Mouse (Mus musculus): ENCODE measurements around the gene B3gntl1. TPM values are rescaled to one million over a fixed set of nuclear protein-coding genes. Genes with fewer than 3 reads are reported as not detected.

B3gntl1 gene
- polyA plus RNA-seq (2015; fragmentation: Nextera tagmentation; extraction: Ambion mirVana): 6.6 and 6.7 TPM in 2 replicates

- peak; percentile 100 for ATAC-seq
- 0% methylated on average over 46 of the region's 46 CpGs for WGBS
- peak within 1 kb of the TSS; percentile 56 for H3K4me3 ChIP-seq (ENCODE audit: low read depth, low read length)
These were observed at the start of gene B3gntl1 for GRCm38 (mm10) chr11:121672990-121673572. B3gntl1 (minus strand) TSS chr11:121673153.

GRCm38 (mm10) chr11:121722434-121722833 lies 49.5 kb upstream of the B3gntl1 start:
- WGBS: 54% methylated on average over 2 of the region's 2 CpGs
- H3K4me2 ChIP-seq (ENCODE audit: low read length): no peak overlapping the region
- no peaks in the 10 kb centered on the region for H3K27me3 ChIP-seq (ENCODE audit: control insufficient read depth, insufficient read depth, low read depth, low read length)
- no peaks in the 10 kb centered on the region for H3K9me3 ChIP-seq (replicated peaks; ENCODE audit: control insufficient read depth, low read length, poor library complexity, severe bottlenecking)
- no peak for ATAC-seq
- H3K4me3 ChIP-seq (ENCODE audit: low read depth, low read length): no peak overlapping the region
- H3K36me3 ChIP-seq (ENCODE audit: control insufficient read depth, insufficient read depth, low read length): no peaks in the 10 kb centered on the region
- H3K9ac ChIP-seq (ENCODE audit: low read depth, low read length): no peak overlapping the region
- no peaks in the 10 kb centered on the region for H3K4me1 ChIP-seq (ENCODE audit: control insufficient read depth, insufficient read depth, low read length)
- no peak overlapping the region for H3K27ac ChIP-seq (ENCODE audit: low read length)

More at GRCm38 (mm10) chr11:121672990-121673572, at the start of gene B3gntl1:
- peaks cover 8% of the 10 kb centered on the region; the same call in 1 of the 2 replicates for H3K4me1 ChIP-seq (ENCODE audit: control insufficient read depth, insufficient read depth, low read length)
- H3K27ac ChIP-seq (ENCODE audit: low read length): peak within 1 kb of the TSS; percentile 90
- peak within 1 kb of the TSS; percentile 80 for H3K9ac ChIP-seq (ENCODE audit: low read depth, low read length)
- no peaks in the 10 kb centered on the region for H3K36me3 ChIP-seq (ENCODE audit: control insufficient read depth, insufficient read depth, low read length)
- H3K4me2 ChIP-seq (ENCODE audit: low read length): peak within 1 kb of the TSS; percentile 88
- H3K27me3 ChIP-seq (ENCODE audit: control insufficient read depth, insufficient read depth, low read depth, low read length): no peaks in the 10 kb centered on the region
- H3K9me3 ChIP-seq (replicated peaks; ENCODE audit: control insufficient read depth, low read length, poor library complexity, severe bottlenecking): no peaks in the 10 kb centered on the region

GRCm38 (mm10) chr11:121720752-121721151 lies 47.8 kb upstream of the B3gntl1 start:
- no peak overlapping the region for H3K4me2 ChIP-seq (ENCODE audit: low read length)
- no peak overlapping the region for H3K9ac ChIP-seq (ENCODE audit: low read depth, low read length)
- H3K9me3 ChIP-seq (replicated peaks; ENCODE audit: control insufficient read depth, low read length, poor library complexity, severe bottlenecking): no peaks in the 10 kb centered on the region
- 0 out of 2 replicates have a peak, but pooled peaks cover 2% of the 10 kb centered on the region for H3K36me3 ChIP-seq (ENCODE audit: control insufficient read depth, insufficient read depth, low read length)
- no peak for ATAC-seq
- no peaks in the 10 kb centered on the region for H3K4me1 ChIP-seq (ENCODE audit: control insufficient read depth, insufficient read depth, low read length)
- H3K27me3 ChIP-seq (ENCODE audit: control insufficient read depth, insufficient read depth, low read depth, low read length): no peaks in the 10 kb centered on the region
- no peak overlapping the region for H3K27ac ChIP-seq (ENCODE audit: low read length)
- WGBS: 88% methylated on average over 3 of the region's 3 CpGs
- no peak overlapping the region for H3K4me3 ChIP-seq (ENCODE audit: low read depth, low read length)

GRCm38 (mm10) chr11:121717724-121718123 lies 44.8 kb upstream of the B3gntl1 start:
- no peak for ATAC-seq
- no peak overlapping the region for H3K4me3 ChIP-seq (ENCODE audit: low read depth, low read length)
- H3K27me3 ChIP-seq (ENCODE audit: control insufficient read depth, insufficient read depth, low read depth, low read length): no peaks in the 10 kb centered on the region
- 58% methylated on average over 6 of the region's 6 CpGs for WGBS
- H3K36me3 ChIP-seq (ENCODE audit: control insufficient read depth, insufficient read depth, low read length): peaks cover 2% of the 10 kb centered on the region; the same call in 1 of the 2 replicates
- H3K4me2 ChIP-seq (ENCODE audit: low read length): no peak overlapping the region
- H3K27ac ChIP-seq (ENCODE audit: low read length): no peak overlapping the region
- no peaks in the 10 kb centered on the region for H3K9me3 ChIP-seq (replicated peaks; ENCODE audit: control insufficient read depth, low read length, poor library complexity, severe bottlenecking)
- no peaks in the 10 kb centered on the region for H3K4me1 ChIP-seq (ENCODE audit: control insufficient read depth, insufficient read depth, low read length)
- H3K9ac ChIP-seq (ENCODE audit: low read depth, low read length): no peak overlapping the region

GRCm38 (mm10) chr11:121714745-121715485 lies 42.0 kb upstream of the B3gntl1 start:
- WGBS: 79% methylated on average over 2 of the region's 2 CpGs
- no peak overlapping the region for H3K9ac ChIP-seq (ENCODE audit: low read depth, low read length)
- no peaks in the 10 kb centered on the region for H3K9me3 ChIP-seq (replicated peaks; ENCODE audit: control insufficient read depth, low read length, poor library complexity, severe bottlenecking)
- H3K27me3 ChIP-seq (ENCODE audit: control insufficient read depth, insufficient read depth, low read depth, low read length): no peaks in the 10 kb centered on the region
- H3K4me2 ChIP-seq (ENCODE audit: low read length): no peak overlapping the region
- ATAC-seq: no peak
- H3K4me1 ChIP-seq (ENCODE audit: control insufficient read depth, insufficient read depth, low read length): no peaks in the 10 kb centered on the region
- no peak overlapping the region for H3K27ac ChIP-seq (ENCODE audit: low read length)
- H3K36me3 ChIP-seq (ENCODE audit: control insufficient read depth, insufficient read depth, low read length): peaks cover 2% of the 10 kb centered on the region; the same call in 1 of the 2 replicates
- H3K4me3 ChIP-seq (ENCODE audit: low read depth, low read length): no peak overlapping the region

- H3K9me3 ChIP-seq (replicated peaks; ENCODE audit: control insufficient read depth, low read length, poor library complexity, severe bottlenecking): no peaks in the 10 kb centered on the region
- H3K4me2 ChIP-seq (ENCODE audit: low read length): no peak overlapping the region
- H3K4me3 ChIP-seq (ENCODE audit: low read depth, low read length): no peak overlapping the region
- H3K36me3 ChIP-seq (ENCODE audit: control insufficient read depth, insufficient read depth, low read length): peaks cover 2% of the 10 kb centered on the region; the same call in 1 of the 2 replicates
- WGBS: 91% methylated on average over 2 of the region's 2 CpGs
- H3K4me1 ChIP-seq (ENCODE audit: control insufficient read depth, insufficient read depth, low read length): no peaks in the 10 kb centered on the region
- H3K9ac ChIP-seq (ENCODE audit: low read depth, low read length): no peak overlapping the region
- no peak overlapping the region for H3K27ac ChIP-seq (ENCODE audit: low read length)
- no peak for ATAC-seq
- no peaks in the 10 kb centered on the region for H3K27me3 ChIP-seq (ENCODE audit: control insufficient read depth, insufficient read depth, low read depth, low read length)
These were observed 40.6 kb upstream of the B3gntl1 start for GRCm38 (mm10) chr11:121713569-121713968.

GRCm38 (mm10) chr11:121712987-121713386 lies 40.0 kb upstream of the B3gntl1 start:
- H3K36me3 ChIP-seq (ENCODE audit: control insufficient read depth, insufficient read depth, low read length): peaks cover 2% of the 10 kb centered on the region; the same call in 1 of the 2 replicates
- H3K27me3 ChIP-seq (ENCODE audit: control insufficient read depth, insufficient read depth, low read depth, low read length): no peaks in the 10 kb centered on the region
- H3K27ac ChIP-seq (ENCODE audit: low read length): no peak overlapping the region
- H3K9me3 ChIP-seq (replicated peaks; ENCODE audit: control insufficient read depth, low read length, poor library complexity, severe bottlenecking): no peaks in the 10 kb centered on the region
- H3K4me3 ChIP-seq (ENCODE audit: low read depth, low read length): no peak overlapping the region
- no peak for ATAC-seq
- no peak overlapping the region for H3K9ac ChIP-seq (ENCODE audit: low read depth, low read length)
- WGBS: 93% methylated on average over 6 of the region's 6 CpGs
- no peak overlapping the region for H3K4me2 ChIP-seq (ENCODE audit: low read length)
- no peaks in the 10 kb centered on the region for H3K4me1 ChIP-seq (ENCODE audit: control insufficient read depth, insufficient read depth, low read length)

- 96% methylated on average over 5 of the region's 5 CpGs for WGBS
These were observed 37.3 kb upstream of the B3gntl1 start for GRCm38 (mm10) chr11:121710245-121710644.

GRCm38 (mm10) chr11:121709278-121709677 lies 36.3 kb upstream of the B3gntl1 start:
- H3K27ac ChIP-seq (ENCODE audit: low read length): no peak overlapping the region
- no peaks in the 10 kb centered on the region for H3K9me3 ChIP-seq (replicated peaks; ENCODE audit: control insufficient read depth, low read length, poor library complexity, severe bottlenecking)
- no peak overlapping the region for H3K4me3 ChIP-seq (ENCODE audit: low read depth, low read length)
- no peak for ATAC-seq
- no peak overlapping the region for H3K9ac ChIP-seq (ENCODE audit: low read depth, low read length)
- H3K27me3 ChIP-seq (ENCODE audit: control insufficient read depth, insufficient read depth, low read depth, low read length): peaks cover 6% of the 10 kb centered on the region
- H3K4me2 ChIP-seq (ENCODE audit: low read length): no peak overlapping the region
- no peaks in the 10 kb centered on the region for H3K36me3 ChIP-seq (ENCODE audit: control insufficient read depth, insufficient read depth, low read length)
- 84% methylated on average over 4 of the region's 4 CpGs for WGBS
- H3K4me1 ChIP-seq (ENCODE audit: control insufficient read depth, insufficient read depth, low read length): no peaks in the 10 kb centered on the region

More at GRCm38 (mm10) chr11:121710245-121710644, 37.3 kb upstream of the B3gntl1 start:
- Histone ChIP-seq H3K9ac (ENCODE audit: low read depth, low read length) (no peak overlapping the region), H3K27me3 (ENCODE audit: control insufficient read depth, insufficient read depth, low read depth, low read length) (no peaks in the 10 kb centered on the region), H3K9me3 (replicated peaks; ENCODE audit: control insufficient read depth, low read length, poor library complexity, severe bottlenecking) (no peaks in the 10 kb centered on the region), H3K4me3 (ENCODE audit: low read depth, low read length) (no peak overlapping the region), H3K4me1 (ENCODE audit: control insufficient read depth, insufficient read depth, low read length) (no peaks in the 10 kb centered on the region), H3K27ac (ENCODE audit: low read length) (no peak overlapping the region), H3K4me2 (ENCODE audit: low read length) (no peak overlapping the region), H3K36me3 (ENCODE audit: control insufficient read depth, insufficient read depth, low read length) (no peaks in the 10 kb centered on the region; the same call in 1 of the 2 replicates)
- no peak for ATAC-seq
